Mouse (Mus musculus): ENCODE measurements around the gene Trim29.

Trim29 gene

GRCm38 (mm10) chr9:43313805-43314204, 3.2 kb downstream of the Trim29 start:
- in situ Hi-C loops (cut with MboI, MseI), result no loop called here

- in situ Hi-C loops (cut with MboI, MseI), result no loop called here
Observed at GRCm38 (mm10) chr9:43315320-43315950, 4.8 kb downstream of the Trim29 start.

- in situ Hi-C loops (cut with MboI, MseI), result no loop called here
Observed at GRCm38 (mm10) chr9:43316466-43316865, 5.8 kb downstream of the Trim29 start.

- in situ Hi-C loops (cut with MboI, MseI), result no loop called here
Observed at GRCm38 (mm10) chr9:43318661-43319060, 8.0 kb downstream of the Trim29 start.

- in situ Hi-C loops (cut with MboI, MseI), result no loop called here
Observed at GRCm38 (mm10) chr9:43321951-43322350, 11.3 kb downstream of the Trim29 start.

GRCm38 (mm10) chr9:43322666-43323065, 12.0 kb downstream of the Trim29 start:
- in situ Hi-C loops (cut with MboI, MseI), result no loop called here

GRCm38 (mm10) chr9:43325486-43325885, 14.8 kb downstream of the Trim29 start:
- in situ Hi-C loops (cut with MboI, MseI), result no loop called here

GRCm38 (mm10) chr9:43326015-43326631, 15.5 kb downstream of the Trim29 start:
- in situ Hi-C loops (cut with MboI, MseI), result no loop called here

- in situ Hi-C loops (cut with MboI, MseI), result no loop called here
Observed at GRCm38 (mm10) chr9:43327182-43328129, 16.8 kb downstream of the Trim29 start.

- in situ Hi-C loops (cut with MboI, MseI), result loop anchor here (10.0 kb wide), 1 partner anchor 494 kb away; no protein-coding TSS in a partner anchor
Observed at GRCm38 (mm10) chr9:43330426-43330825, 19.8 kb downstream of the Trim29 start.

GRCm38 (mm10) chr9:43331476-43332471, 21.1 kb downstream of the Trim29 start:
- in situ Hi-C loops (cut with MboI, MseI), result loop anchor here (10.0 kb wide), 1 partner anchor 493 kb away; no protein-coding TSS in a partner anchor

- in situ Hi-C loops (cut with MboI, MseI), result loop anchor here (10.0 kb wide), 1 partner anchor 490 kb away; no protein-coding TSS in a partner anchor
Observed at GRCm38 (mm10) chr9:43334476-43334875, 23.8 kb downstream of the Trim29 start.

GRCm38 (mm10) chr9:43337636-43338035, 27.0 kb downstream of the Trim29 start:
- in situ Hi-C loops (cut with MboI, MseI), result loop anchor here (10.0 kb wide), 1 partner anchor 487 kb away; no protein-coding TSS in a partner anchor

- in situ Hi-C loops (cut with MboI, MseI), result loop anchor here (10.0 kb wide), 1 partner anchor 487 kb away; no protein-coding TSS in a partner anchor
Observed at GRCm38 (mm10) chr9:43338067-43338466, 27.4 kb downstream of the Trim29 start.

- in situ Hi-C loops (cut with MboI, MseI), result loop anchor here (10.0 kb wide), 1 partner anchor 485 kb away; no protein-coding TSS in a partner anchor
Observed at GRCm38 (mm10) chr9:43339614-43340020, 29.0 kb downstream of the Trim29 start.

GRCm38 (mm10) chr9:43350089-43350488, 39.4 kb downstream of the Trim29 start:
- in situ Hi-C loops (cut with MboI, MseI), result no loop called here

- in situ Hi-C loops (cut with MboI, MseI), result no loop called here
Observed at GRCm38 (mm10) chr9:43351015-43351414, 40.4 kb downstream of the Trim29 start.

- in situ Hi-C loops (cut with MboI, MseI), result no loop called here
Observed at GRCm38 (mm10) chr9:43357011-43357410, 46.4 kb downstream of the Trim29 start.

GRCm38 (mm10) chr9:43358591-43359323, 48.1 kb downstream of the Trim29 start:
- in situ Hi-C loops (cut with MboI, MseI), result no loop called here

GRCm38 (mm10) chr9:43368781-43369180, 58.1 kb downstream of the Trim29 start:
- in situ Hi-C loops (cut with MboI, MseI), result no loop called here

All from regulatory T cell (primary cell).